Mouse (Mus musculus) E14TG2a.4 (cell line): ENCODE measurements at regions not wholly inside any gene's neighbourhood (a gene's known extent, or its start where the extent isn't known, plus 50 kb on each side); places are given as distances from the start of the nearest gene placed in this dataset.
"Not testable (repeated sequence)": the region's sequence is repeated elsewhere in the genome, so short reads cannot be mapped to it uniquely, and the experiment has no call there.

Experiments
- CTCF ChIP-seq: conservative IDR thresholded peaks from 2 replicates; pipeline ENCODE4 v1.5.1; 2014; ENCODE audit warnings: low read length
- NANOG ChIP-seq: IDR thresholded peaks from 2 replicates; pipeline ENCODE4 v1.6.1; 2014; ENCODE audit warnings: borderline replicate concordance, low read length, mixed read lengths
- POU5F1 ChIP-seq: IDR thresholded peaks from 2 replicates; pipeline ENCODE4 v1.6.1; 2014; ENCODE audit warnings: low read length, borderline replicate concordance

DNA sequence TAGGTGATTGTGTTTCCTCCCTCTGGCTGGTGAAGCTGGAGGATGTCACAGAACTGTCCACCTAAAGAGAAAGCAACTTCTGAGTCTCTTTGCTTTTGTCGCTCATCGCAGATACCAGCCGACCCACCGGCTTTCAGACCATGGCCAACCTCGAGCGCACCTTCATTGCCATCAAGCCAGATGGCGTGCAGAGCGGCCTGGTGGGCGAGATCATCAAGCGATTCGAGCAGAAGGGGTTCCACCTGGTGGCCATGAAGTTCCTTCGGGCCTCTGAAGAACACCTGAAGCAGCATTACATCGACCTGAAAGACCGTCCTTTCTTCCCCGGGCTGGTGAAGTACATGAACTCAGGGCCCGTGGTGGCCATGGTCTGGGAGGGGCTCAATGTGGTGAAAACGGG, 131.7 kb downstream of the Nuak1 start:
- TF ChIP-seq CTCF, NANOG, POU5F1: not testable (repeated sequence)
